Mouse (Mus musculus) T-helper 2 cell (primary cell): ENCODE data around the gene Dlgap1.

Source experiments
- in situ Hi-C: fragments of 300-600 bp; cut with MboI, MseI; formaldehyde crosslinking; loops from one replicate; pipeline ENCODE4 v1.15.1; 2025; ENCODE audit warnings: high pct_unique_total_duplicates

Gene Dlgap1

GRCm38 (mm10) chr17:70339821-70340220 is 370.9 kb downstream of the Dlgap1 start:
- in situ Hi-C loops = no loop called here

GRCm38 (mm10) chr17:70341230-70341629 is 372.4 kb downstream of the Dlgap1 start:
- in situ Hi-C loops = no loop called here

- in situ Hi-C loops = no loop called here
These were observed 373.0 kb downstream of the Dlgap1 start for GRCm38 (mm10) chr17:70341920-70342319.

GRCm38 (mm10) chr17:70347403-70347802 is 378.5 kb downstream of the Dlgap1 start:
- in situ Hi-C loops = no loop called here

- in situ Hi-C loops = no loop called here
These were observed 394.7 kb downstream of the Dlgap1 start for GRCm38 (mm10) chr17:70363561-70363960.

- in situ Hi-C loops = no loop called here
These were observed 395.1 kb downstream of the Dlgap1 start for GRCm38 (mm10) chr17:70363971-70364370.

- in situ Hi-C loops = no loop called here
These were observed 400.3 kb downstream of the Dlgap1 start for GRCm38 (mm10) chr17:70369124-70369523.

- in situ Hi-C loops = no loop called here
These were observed 408.1 kb downstream of the Dlgap1 start for GRCm38 (mm10) chr17:70377020-70377419.

GRCm38 (mm10) chr17:70388447-70388846 is 419.6 kb downstream of the Dlgap1 start:
- in situ Hi-C loops = no loop called here

GRCm38 (mm10) chr17:70397220-70397619 is 428.3 kb downstream of the Dlgap1 start:
- in situ Hi-C loops = no loop called here

GRCm38 (mm10) chr17:70397708-70398107 is 428.8 kb downstream of the Dlgap1 start:
- in situ Hi-C loops = no loop called here

- in situ Hi-C loops = no loop called here
These were observed 433.0 kb downstream of the Dlgap1 start for GRCm38 (mm10) chr17:70401909-70402308.

GRCm38 (mm10) chr17:70403750-70404149 is 434.9 kb downstream of the Dlgap1 start:
- in situ Hi-C loops = no loop called here

GRCm38 (mm10) chr17:70414202-70414601 is 445.3 kb downstream of the Dlgap1 start:
- in situ Hi-C loops = no loop called here

- in situ Hi-C loops = no loop called here
These were observed 459.0 kb downstream of the Dlgap1 start for GRCm38 (mm10) chr17:70427866-70428265.

GRCm38 (mm10) chr17:70429746-70430451 is 461.0 kb downstream of the Dlgap1 start:
- in situ Hi-C loops = no loop called here

- in situ Hi-C loops = no loop called here
These were observed 461.5 kb downstream of the Dlgap1 start for GRCm38 (mm10) chr17:70430452-70430787.

- in situ Hi-C loops = no loop called here
These were observed 464.0 kb downstream of the Dlgap1 start for GRCm38 (mm10) chr17:70432834-70433233.

GRCm38 (mm10) chr17:70434549-70434948 is 465.7 kb downstream of the Dlgap1 start:
- in situ Hi-C loops = no loop called here

- in situ Hi-C loops = no loop called here
These were observed 466.7 kb downstream of the Dlgap1 start for GRCm38 (mm10) chr17:70435612-70436011.

- in situ Hi-C loops = no loop called here
These were observed 468.4 kb downstream of the Dlgap1 start for GRCm38 (mm10) chr17:70437229-70437628.

- in situ Hi-C loops = no loop called here
These were observed 474.1 kb downstream of the Dlgap1 start for GRCm38 (mm10) chr17:70442976-70443375.

- in situ Hi-C loops = no loop called here
These were observed 477.6 kb downstream of the Dlgap1 start for GRCm38 (mm10) chr17:70446451-70446850.

GRCm38 (mm10) chr17:70455036-70455435 is 486.2 kb downstream of the Dlgap1 start:
- in situ Hi-C loops = no loop called here
